Mouse (Mus musculus) spleen, embryonic (tissue): ENCODE measurements at regions not wholly inside any gene's neighbourhood (a gene's known extent, or its start where the extent isn't known, plus 50 kb on each side); places are given as distances from the start of the nearest gene placed in this dataset.

ENCODE experiments used
- CTCF ChIA-PET: fragments of 350-600 bp; sonication (Branson Sonifier 250); formaldehyde crosslinking; loops from one replicate; lab custom pipeline; 2022; lab: Charles Lee

DNA sequence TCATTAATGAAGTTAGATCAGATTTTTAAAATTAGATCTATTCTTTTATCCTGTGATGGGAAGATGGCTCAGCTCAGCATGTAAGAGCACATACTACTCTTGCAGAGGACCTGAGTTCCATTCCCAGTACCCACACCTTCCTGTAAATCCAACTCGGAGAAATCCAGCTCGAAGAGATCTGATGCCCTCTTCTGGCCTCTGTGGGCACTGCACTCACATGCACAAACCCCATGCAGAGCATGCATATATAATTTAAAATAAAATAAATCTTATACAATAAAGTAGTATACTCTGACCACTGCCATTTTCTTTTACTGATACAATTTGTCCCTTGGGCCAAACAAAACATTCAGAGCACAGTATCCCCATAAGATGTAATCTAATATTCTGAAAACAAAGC lies 245.2 kb downstream of the Prdm2 start:
- CTCF ChIA-PET = no interaction called here

DNA sequence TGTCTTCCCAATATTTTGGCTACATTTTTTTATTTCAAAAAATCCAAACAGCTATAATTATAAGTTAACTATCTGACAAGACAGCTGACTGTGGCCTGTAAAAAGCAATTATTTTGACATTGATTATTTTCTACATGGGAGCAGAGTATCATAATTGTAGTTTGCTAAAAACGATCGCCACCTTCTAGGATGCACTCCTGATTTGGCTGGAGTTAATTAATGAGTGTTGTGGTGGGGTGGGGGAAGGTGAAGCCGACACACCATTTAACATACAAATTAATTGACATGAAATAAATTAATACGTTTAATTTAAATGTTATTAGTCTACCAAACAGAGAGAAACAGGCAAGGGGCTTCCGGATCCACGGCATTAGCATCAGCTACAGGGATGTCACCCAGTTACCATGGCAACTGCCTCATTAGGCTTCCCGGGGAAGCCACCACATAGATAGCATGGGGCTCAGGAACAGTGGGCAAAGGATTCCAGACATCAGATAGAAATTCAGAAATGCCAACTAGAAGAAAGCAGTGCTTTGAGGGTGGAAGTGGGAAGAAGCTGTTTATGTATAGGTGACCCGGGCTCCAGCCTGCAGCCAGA lies 255.9 kb downstream of the Prdm2 start:
- CTCF ChIA-PET = no interaction called here

DNA sequence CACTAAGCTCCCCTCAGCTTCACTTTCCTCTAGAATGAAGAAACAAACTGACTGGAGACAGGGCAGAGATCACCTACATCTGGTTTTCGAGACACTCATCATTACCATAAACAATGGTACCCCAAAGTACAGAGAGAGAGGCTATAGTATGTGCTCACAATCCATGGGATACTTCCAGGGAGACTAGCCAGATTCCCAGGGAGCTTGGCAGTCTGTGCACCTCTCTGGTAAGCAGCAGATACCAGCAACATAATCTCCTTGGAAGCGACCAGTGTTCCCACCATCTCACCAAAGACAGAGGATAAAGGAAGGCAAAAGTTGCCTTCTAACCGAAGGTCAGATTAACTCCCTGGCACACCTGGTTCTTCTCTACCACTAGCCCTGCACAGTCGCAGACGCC lies 256.4 kb downstream of the Prdm2 start:
- CTCF ChIA-PET = no interaction called here

DNA sequence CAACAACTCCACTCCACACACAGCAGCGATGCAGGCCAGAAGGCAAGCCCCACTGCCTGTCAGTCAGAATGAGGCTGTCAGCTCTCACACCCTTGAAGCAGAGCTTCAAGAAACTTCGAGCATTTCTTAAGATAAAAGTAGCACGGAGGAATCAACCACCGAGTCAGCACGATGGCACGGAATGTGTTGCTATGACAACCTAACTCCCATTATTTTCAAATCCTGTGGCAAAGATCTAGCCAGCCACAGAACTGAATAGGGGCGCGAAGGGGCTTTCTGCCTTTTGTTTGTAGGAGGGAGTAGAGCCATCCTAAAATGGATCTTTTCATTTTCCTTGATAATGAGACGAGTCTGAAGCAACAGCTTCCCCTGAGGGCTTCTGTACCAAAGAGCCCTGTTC lies 259.1 kb downstream of the Prdm2 start:
- CTCF ChIA-PET = no interaction called here

DNA sequence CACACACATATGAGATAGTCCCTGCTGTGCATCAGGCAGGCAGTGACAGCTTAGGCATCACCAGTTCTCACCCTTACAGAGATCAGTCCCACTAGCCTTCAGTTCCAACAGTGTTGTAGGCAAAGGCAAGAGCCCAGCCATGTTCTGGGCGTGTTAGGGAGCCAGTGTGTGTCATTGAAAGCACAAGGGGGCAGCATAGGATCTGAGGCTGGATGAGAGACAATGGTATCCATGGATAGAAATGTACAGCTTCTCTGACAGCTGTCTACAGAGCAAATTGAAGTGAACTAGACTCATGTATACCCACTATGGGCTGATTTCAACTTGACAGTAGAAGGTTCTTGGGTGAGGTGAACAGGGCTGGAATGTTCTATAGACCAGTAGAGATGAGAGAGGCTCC lies 259.9 kb downstream of the Prdm2 start:
- CTCF ChIA-PET = interaction anchor here (0.6 kb wide), 1 partner anchor 717 kb away, joined by 3 read pairs; no protein-coding TSS in a partner anchor

DNA sequence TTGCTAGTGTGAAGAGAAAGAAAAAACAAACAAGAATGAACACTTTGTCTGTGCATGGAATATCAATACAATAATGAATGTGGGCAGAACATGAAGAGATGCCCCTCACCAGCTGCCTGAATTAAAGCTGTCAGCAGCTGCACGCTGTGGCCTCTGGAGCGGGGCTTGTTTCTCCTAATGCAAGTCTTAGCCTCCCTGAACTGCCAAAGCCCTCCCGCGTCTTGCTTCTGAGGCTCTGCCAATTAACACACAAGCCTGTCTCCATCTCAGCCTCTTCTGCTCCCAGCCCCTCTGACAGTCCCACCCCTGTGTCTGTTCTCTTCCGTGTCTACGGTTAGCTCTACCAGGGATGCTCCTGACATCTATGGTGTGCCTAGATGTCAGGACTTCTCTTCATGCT lies 265.1 kb downstream of the Prdm2 start:
- CTCF ChIA-PET = no interaction called here

DNA sequence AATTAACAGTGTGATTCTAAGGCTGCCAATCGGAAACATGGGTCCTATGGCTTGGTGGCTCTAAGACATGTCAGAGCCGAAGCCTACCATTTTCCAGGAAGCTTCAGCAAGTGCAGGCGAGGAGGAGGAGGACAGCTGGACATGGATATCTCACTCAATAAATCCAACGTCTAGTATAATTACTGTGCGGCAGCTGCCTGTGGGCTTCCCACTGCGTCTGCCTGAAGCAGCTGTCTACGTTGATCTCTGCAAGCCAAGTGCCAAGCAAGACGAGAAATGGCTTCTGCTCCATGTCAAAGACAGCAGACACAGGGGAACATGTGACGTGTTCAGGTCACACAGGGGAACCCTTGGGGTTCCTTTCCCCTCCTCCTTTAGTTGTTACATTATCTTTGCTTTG lies 279.2 kb downstream of the Prdm2 start:
- CTCF ChIA-PET = no interaction called here

DNA sequence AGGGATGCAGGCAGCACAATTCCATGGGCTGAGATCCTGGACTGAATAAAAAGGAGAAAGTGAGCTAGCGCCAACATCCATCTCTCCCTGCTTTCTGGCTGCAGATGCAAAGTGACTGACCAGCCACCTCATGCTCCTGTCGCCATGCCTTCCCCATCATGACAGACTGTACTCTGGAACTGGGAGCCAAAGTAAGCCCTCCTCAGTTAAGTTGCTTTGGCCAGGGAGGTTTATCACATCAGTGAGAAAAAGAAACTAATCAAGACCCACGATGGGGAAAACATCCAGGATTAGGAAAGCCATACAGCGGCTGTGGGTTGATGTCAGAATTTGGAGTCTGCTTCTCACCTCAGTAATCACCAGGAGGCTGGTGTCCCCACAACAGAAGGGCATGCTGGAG lies 283.6 kb downstream of the Prdm2 start:
- CTCF ChIA-PET = no interaction called here

DNA sequence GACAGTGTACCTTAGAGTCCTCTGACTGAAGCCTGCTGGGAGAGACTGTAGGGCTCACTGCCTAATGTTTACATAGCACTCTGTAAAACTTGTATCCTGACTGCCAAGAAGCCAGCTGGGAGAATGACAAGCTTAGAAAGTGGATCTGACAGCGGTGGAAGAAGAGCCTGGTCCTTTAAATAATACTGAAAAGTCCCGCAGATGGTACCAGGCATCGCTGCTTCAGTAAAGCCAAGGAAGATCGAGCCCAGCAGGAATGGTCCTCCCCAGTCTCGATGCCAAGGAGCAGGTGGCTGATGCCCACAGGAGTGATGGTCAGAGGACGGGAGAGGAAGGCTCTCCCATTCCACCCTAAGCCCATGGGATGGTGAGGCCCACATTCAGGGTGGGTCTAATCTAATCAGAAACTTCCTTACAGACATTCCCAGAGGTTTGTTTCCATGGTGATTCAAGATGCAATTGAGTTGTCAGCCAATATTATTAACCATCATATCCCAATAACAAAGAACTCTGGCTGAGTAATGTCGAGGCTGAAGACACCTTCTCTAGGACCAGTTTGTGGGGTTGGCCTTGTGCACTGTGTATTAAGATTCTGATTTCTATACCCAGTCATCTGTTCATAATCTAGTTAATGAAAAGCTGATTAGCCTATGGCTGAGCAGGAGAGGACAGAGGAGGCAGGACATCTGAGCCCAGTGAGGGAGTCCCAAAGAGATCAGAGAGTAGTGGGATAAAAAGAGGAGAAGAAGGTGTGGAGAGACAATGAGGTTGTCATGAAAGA lies 285.3 kb downstream of the Prdm2 start:
- CTCF ChIA-PET = no interaction called here

DNA sequence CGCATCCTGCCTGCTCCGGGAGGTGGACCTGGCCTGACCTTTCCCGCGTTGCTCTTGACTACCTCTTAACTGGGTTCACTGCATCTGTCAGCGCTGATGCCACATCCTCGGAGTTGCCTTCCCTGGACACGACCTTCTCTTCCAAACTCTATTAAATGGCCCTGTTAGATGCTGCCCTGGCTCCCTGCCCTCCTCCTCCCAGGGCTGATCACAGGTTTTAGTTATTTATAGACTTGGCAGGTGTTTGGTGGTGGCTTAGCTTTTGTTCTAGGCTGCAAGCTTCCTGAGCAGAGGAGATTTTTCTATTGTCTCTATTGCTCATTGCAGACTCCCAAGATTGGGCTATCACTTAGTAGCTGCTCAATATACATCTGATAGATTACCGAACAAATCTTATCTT lies 287.7 kb downstream of the Prdm2 start:
- CTCF ChIA-PET = no interaction called here

DNA sequence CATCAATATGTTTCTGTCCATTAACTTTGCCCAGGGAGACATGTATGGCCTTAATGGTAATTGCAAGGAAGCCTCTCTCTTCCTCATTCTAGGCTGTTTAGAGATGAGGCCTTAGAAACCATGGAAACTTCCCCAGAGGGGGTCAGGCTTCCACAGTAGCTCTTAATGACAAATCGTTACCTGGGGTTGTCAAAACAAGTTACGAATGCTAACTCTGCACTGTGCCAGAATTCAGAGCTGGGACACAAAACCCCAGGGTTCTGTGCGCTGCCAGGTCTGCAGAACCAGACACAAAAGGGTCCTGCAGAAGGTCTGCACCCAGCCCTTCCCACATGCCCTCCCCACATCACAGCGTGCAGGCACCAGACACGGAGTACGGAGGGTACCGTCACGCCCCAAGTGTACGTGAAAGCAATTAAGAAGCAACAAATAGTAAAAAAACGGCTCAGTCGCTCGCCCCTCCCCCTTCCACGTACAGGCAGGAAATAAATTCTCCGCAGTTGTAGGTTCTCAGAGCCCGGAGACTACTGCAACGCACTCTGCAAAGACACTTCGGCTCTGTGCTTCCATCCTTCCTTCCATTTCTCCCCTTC lies 303.3 kb downstream of the Prdm2 start:
- CTCF ChIA-PET = no interaction called here

DNA sequence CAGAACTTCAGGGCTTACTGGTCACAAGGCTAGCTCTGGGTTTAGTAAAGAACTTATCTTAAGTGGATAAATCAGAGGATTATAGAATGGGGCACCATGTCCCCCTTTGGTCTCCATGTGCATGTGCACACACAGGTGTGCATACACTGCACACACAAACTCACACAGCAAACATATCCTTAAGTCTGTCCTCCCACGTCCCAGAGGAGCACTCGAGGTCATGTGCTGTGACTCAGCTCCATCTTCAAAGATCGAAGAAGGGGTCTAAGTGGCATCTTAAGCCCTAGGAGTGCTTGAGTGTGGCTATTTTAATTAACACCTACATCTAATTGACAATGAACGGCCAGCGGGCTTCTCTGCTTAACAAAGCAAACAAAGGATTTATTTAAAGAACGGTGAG lies 304.0 kb downstream of the Prdm2 start:
- CTCF ChIA-PET = no interaction called here

DNA sequence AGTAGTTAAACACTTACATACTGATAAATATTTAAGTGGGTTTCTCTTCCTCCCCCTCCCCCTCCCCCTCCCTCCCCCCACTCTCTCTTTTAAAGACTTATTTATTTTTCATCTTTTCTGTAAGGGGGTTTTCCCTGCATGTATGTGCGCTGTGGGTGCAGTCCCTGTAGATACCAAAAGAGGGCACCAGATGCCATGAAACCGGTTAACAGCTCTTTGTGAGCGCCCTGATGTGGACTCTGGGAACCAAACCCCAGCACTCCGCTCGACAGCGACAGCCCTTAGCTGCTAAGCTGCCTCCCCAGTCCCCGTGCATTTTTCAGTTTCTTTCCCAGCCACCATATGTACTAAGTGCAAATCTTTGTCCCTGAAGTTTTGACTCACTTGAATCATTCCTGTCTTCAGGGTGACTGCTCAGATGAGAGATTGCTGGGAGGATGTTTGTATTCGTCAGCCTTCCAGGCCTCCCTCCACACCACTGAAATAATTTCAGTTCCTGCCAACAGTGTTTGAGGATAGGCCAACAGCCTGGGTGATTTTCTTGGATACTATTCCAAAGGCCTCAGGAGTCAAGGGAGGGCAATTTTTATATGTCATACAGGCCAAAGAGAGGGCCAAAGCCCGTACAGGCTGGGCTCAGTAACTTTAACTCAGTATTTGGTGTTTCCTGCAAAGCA lies 309.3 kb downstream of the Prdm2 start:
- CTCF ChIA-PET = no interaction called here

DNA sequence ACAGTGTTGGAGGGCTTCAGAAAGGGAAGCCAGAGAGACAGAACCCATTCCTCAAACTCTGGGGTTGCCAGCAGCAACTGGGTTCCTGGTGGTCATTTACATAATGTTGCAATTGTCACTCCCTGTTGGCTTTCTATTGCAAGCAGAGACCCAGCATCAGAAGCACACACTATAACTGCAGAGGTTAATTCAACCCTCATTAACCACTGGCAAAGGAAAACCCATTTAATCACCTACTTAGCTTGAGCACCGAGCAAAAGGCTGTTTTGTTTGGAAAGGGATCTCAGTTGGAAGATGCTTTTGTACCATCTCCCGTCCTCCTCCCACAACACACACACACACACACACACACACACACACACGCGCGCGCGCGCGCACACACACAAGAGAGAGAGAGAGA lies 312.0 kb downstream of the Prdm2 start:
- CTCF ChIA-PET = no interaction called here

DNA sequence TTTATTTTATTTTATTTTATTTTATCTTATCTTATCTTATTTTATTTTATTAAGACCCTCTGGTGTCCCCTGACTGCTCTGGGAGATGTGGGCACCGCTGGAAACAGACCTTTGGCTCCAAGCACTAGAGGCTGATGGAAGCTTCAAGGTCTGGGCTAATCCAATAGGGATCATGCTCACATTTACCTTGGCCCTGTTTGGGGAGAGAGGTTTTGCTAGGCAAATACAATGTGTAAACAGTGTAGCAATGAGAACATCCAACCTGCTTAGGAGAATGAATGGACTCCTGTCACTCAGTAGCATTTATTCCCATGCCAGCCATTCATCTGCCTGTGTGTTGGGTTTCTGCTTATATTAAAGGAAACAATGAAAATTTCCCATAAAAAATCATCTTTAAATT lies 313.8 kb downstream of the Prdm2 start:
- CTCF ChIA-PET = no interaction called here

DNA sequence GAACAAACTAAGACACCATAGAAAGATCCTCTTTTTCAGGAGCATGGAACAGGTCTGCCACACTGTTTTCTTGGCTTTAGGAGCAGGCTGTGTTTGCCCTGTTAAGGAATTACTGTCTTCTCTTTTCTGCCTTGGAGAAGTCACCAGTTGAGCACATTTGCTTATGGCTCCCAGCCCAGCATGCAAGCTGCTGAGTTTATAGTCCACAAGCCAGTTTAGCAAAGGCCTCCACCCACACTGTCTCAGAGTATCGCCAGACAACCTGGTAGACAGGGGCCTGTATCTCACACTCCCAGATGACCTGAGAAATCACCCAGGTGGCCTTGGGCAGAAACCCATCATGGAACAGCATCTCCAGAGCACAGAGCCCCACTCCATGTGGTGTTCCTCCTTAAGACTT lies 322.1 kb downstream of the Prdm2 start:
- CTCF ChIA-PET = no interaction called here

DNA sequence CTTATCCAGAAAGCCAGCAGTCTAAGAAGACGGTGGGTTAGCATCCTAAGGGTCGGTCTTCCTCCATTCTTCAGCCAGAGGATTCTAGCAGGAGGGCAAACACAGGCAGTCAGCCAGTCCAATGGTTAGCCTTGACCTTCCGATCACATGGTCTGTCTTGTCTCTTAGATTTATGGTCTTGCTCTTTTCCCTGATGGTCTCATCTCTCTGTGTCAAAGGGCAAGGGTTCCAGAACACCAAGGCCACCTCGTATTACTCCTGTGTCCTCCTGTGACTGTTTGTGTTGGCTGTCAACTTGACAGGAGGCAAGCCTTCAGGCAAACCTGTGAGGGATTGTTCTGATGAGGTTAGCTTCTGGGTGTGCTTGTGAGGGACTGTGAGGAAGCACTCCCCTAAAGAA lies 323.9 kb downstream of the Prdm2 start:
- CTCF ChIA-PET = no interaction called here

DNA sequence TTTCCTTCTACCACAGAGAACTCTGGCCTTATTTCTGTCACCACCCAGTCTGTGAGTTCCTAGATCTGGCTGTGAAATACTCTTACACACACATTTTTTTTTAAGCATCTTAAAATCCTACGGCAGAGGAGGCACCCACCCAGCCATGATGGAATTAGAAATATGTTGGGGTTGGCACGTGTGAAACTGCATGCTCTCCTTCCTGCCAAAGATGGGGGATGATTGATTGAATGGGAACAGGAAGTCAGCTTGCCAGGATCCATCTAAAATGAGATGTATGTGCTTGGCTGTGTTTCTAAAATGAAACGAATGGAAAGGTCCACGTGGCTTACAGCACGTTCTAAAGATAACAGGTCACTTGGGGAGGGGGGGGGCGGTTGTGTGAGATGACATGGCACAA lies 324.9 kb downstream of the Prdm2 start:
- CTCF ChIA-PET = no interaction called here

DNA sequence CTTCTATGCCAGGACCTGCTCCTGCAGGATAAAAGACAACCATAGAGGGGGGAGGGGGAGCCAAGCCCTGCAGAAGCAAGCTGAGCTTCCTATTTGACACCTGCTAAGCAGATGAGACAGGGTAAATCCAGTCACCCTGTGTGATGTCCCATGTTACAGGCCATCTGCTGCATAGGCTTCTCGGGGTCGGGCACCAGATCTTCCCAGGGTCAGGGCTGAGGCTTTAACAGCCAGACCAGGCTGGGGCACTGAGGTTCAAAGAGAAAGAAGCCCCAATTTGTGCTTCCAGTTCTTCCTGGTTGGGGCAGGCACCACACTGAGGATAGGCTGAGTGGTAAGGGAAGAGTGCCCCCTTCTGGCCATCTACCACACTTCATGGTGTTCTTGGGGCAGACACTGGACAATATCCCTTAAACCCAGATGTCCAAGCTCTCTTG lies 332.5 kb downstream of the Prdm2 start:
- CTCF ChIA-PET = interaction anchor here (0.5 kb wide), 1 partner anchor 248 kb away, joined by 4 read pairs; no protein-coding TSS in a partner anchor

DNA sequence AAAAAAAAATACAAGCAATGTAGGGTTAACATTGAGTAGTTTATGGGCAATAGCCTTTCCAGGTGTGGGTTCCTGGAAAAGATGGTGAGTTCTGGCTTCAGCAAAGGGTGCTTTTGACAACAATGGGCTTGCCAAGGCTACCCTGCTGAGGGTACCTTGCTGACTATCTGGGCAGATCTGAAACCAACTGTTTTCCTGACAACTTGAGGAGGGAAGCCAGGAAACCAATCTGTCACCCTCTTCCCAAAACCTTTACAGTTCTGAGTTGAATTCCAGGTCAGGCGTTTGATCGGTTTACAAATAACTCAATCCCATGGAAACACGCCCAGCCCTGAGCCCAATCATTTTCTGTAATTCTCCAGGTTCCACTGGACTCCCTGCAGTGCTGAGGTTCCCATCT lies 336.6 kb downstream of the Prdm2 start:
- CTCF ChIA-PET = no interaction called here

DNA sequence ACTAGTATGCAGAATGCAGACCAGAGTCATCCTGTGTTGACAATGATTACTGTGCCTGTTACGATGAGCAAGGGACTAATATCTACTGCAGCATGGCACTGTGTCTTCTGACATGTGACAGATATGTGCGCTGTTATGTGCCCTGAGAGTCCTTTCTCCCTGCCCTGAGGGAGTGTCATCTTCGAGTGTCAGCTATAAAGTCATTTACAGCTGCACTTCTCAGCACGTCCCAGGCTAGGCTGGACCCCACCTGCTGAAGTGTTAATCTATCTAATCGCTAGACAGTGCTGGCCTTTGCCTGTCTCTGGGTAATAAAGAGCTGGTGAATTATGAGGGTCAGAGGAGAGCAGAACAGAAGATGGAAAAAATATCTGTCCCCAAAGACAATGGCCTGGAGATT lies 337.7 kb downstream of the Prdm2 start:
- CTCF ChIA-PET = no interaction called here

DNA sequence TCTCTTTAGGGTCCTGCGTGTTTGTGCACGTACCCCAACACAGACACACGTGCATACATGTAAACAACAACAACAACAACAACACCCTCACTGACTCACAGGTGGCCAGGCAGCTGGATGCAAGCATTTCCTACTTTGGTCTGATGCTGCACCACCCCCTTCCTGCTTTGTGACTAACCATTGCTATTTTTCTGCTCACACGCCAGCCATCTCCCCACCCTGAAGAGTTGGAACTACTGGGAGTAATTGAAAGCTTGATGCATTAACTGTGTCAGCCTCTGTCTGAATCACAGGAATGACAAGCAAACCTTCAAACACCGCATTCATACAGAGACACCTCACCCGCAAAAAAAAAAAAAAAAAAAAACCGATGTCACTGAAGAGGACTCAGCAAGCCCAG lies 346.5 kb downstream of the Prdm2 start:
- CTCF ChIA-PET = no interaction called here

DNA sequence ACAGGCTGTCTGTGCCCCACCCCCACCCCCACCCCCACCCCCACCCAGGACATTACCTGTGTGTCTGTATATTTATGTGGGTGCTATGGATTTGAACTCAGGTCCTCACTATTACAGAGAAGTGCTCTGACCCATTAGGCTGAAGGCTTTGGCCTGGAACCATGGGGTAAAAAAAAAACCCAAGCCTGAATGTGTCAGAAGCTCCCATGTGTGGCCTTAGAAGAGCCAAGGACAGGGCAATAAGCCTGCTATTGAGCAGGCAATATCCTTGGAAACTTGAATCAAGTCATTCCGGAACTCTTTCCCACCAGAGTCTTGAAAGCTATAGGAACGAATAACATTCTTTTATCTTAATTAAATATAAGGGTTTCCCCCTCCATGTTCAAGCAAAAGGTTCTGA lies 347.2 kb downstream of the Prdm2 start:
- CTCF ChIA-PET = no interaction called here
